Mouse (Mus musculus): Measurements from ENCODE around the gene Clec10a.

Clec10a gene

DNA sequence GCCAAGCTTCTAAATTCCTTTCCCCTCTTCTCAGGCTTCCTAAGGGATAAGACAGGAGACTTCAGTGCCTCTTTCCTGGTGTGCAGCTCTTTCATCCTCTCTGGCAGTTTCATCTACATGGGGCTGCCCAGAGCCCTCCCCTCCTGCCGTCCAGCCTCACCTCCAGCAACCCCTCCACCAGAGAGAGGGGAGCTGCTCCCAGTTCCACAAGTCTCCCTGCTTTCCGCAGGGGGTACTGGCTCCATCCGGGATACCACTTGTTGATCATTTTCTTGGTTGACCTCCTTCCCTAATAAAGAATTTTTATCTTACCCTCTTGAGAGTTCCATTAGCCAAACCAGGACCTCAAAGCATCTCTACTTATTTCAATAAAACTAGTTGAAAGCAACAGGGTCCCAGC lies 60.1 kb downstream of the Clec10a start:
- DNase-seq (ENCODE audit: low spot score in 2 of 2) = no peak

DNA sequence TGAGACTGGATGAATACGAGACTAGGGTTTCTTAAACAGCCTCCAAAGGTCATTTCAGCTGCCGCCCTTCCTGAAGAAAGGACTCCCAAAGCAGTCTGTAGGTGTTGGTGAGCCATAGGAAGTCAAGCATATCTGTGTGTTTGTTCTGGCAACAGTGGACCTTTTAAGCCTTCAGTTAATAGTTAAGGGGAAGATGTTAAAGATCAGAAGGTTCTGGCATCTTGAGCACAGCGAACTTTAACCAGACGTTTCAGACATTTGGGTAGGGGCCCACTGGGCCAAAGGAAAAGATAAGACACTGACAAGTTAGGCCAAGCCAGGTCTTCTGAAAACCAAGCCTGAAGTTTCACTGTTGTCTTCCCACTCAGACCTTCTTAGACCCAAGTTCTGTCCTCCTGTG lies 62.0 kb downstream of the Clec10a start:
- no peak for DNase-seq (ENCODE audit: low spot score in 2 of 2)

DNA sequence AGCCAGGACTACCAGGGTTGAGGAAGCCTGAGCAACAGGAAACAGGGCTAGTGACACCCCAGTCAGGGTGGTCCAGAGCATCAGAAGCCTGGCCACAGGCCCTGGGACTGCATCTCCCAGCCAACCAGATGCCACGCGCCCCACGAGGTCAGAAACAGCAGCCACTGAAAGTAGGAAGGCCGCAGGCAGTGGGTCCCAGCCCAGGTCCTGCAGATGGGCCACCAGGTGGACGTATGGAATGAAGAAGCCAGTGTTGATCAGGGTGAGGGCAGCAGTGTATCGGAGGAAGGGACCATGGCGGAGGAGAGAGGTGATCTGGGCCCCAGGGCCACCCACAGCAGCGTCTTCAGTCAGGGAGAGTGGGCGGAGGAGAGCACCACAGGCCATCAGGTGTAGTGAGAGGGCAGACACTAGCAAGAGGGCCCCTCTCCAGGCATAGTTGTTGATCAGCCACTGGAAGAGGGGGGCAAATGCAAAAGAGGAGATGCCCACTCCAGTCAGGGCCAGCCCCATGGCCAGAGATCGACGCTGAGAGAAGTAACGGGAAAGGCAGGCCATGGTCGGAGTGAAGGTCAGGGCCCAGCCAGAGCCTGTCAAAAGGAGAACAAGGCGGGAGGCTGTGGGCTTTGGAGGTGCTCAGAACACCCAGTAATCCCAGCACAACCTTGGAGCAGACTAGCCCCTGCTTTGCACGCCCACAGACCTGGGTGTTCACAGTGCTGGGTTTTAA lies 62.9 kb downstream of the Clec10a start:
- DNase-seq (ENCODE audit: low spot score in 2 of 2) = no peak

DNA sequence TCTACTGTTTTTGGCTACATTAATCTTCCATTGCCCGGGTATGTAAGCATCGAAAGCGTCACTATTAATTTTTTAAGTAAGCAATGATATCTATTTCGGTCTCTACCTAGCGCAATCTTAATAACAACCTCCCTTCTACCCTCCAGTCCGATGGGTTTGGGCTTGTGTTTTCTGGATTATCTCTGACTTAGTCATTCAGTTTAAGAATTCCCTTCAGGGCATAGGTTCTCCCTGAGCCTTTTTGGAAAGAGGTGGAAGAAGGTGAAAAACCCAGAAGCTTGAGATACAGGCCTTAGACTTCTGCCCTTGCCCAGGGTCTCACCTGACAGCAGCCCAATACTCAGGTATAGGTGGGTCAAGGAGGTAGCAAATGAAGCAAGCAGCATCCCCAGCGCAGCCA lies 63.9 kb downstream of the Clec10a start:
- no peak for DNase-seq (ENCODE audit: low spot score in 2 of 2)

DNA sequence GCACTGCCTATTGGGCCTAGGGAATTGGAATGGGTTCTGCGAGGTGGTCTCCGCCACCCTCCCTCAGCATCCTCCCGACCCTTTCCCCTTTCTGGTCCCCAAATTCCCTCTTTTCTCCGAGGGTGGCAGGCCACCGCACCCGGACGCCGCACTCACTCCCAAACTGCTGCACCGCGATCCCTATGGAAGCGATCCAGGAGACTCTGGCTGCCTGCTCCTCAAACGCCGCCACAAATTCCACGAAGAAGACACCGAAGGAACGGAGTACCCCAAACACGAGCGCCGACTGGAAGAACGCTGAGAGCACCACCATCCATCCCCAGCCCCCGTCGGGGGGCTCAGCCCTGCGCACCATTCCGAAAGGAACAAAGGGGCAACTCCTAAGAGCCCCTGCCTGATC lies 64.3 kb downstream of the Clec10a start:
- peak in 1 of 2 experiments; percentile 29 for DNase-seq (ENCODE audit: low spot score in 2 of 2)

All from frontal cortex, postnatal 14 days (tissue).